Mouse (Mus musculus): ENCODE measurements at regions not wholly inside any gene's neighbourhood (a gene's known extent, or its start where the extent isn't known, plus 50 kb on each side); places are given as distances from the start of the nearest gene placed in this dataset.
A peak's percentile ranks its signal among the peaks of the same experiment; 100 is the strongest.

GRCm38 (mm10) chr7:114912109-114912508 lies 168.6 kb downstream of the Insc start:
- no peak for DNase-seq (ENCODE audit: low spot score in 2 of 2)

GRCm38 (mm10) chr7:114922155-114922554 lies 178.7 kb downstream of the Insc start:
- DNase-seq (ENCODE audit: low spot score in 2 of 2) = peak; percentile 6 to 42

- DNase-seq (ENCODE audit: low spot score in 2 of 2) = no peak
These were observed 190.4 kb downstream of the Insc start for GRCm38 (mm10) chr7:114933861-114934260.

GRCm38 (mm10) chr7:114950759-114951158 lies 207.3 kb downstream of the Insc start:
- DNase-seq (ENCODE audit: low spot score in 2 of 2) = no peak

- no peak for DNase-seq (ENCODE audit: low spot score in 2 of 2)
These were observed 219.7 kb downstream of the Insc start for GRCm38 (mm10) chr7:114963206-114963605.

- no peak for DNase-seq (ENCODE audit: low spot score in 2 of 2)
These were observed 222.4 kb downstream of the Insc start for GRCm38 (mm10) chr7:114965923-114966322.

- DNase-seq (ENCODE audit: low spot score in 2 of 2) = no peak
These were observed 243.0 kb downstream of the Insc start for GRCm38 (mm10) chr7:114986481-114986880.

- no peak for DNase-seq (ENCODE audit: low spot score in 2 of 2)
These were observed 247.8 kb downstream of the Insc start for GRCm38 (mm10) chr7:114991255-114991654.

GRCm38 (mm10) chr7:114992440-114992839 lies 248.9 kb downstream of the Insc start:
- DNase-seq (ENCODE audit: low spot score in 2 of 2) = no peak

GRCm38 (mm10) chr7:115000796-115001524 lies 257.5 kb downstream of the Insc start:
- no peak for DNase-seq (ENCODE audit: low spot score in 2 of 2)

GRCm38 (mm10) chr7:115014253-115014998 lies 270.9 kb downstream of the Insc start:
- DNase-seq (ENCODE audit: low spot score in 2 of 2) = no peak

GRCm38 (mm10) chr7:115019369-115019958 lies 276.0 kb downstream of the Insc start:
- DNase-seq (ENCODE audit: low spot score in 2 of 2) = no peak

- DNase-seq (ENCODE audit: low spot score in 2 of 2) = no peak
These were observed 276.5 kb downstream of the Insc start for GRCm38 (mm10) chr7:115020023-115020422.

GRCm38 (mm10) chr7:115025803-115026202 lies 282.3 kb downstream of the Insc start:
- DNase-seq (ENCODE audit: low spot score in 2 of 2) = no peak

GRCm38 (mm10) chr7:115027685-115028084 lies 284.2 kb downstream of the Insc start:
- DNase-seq (ENCODE audit: low spot score in 2 of 2) = no peak

GRCm38 (mm10) chr7:115033987-115034386 lies 290.5 kb downstream of the Insc start:
- no peak for DNase-seq (ENCODE audit: low spot score in 2 of 2)

- DNase-seq (ENCODE audit: low spot score in 2 of 2) = no peak
These were observed 312.0 kb downstream of the Insc start for GRCm38 (mm10) chr7:115055527-115055926.

GRCm38 (mm10) chr7:115056992-115057645 lies 313.6 kb downstream of the Insc start:
- DNase-seq (ENCODE audit: low spot score in 2 of 2) = no peak

- DNase-seq (ENCODE audit: low spot score in 2 of 2) = no peak
These were observed 314.2 kb downstream of the Insc start for GRCm38 (mm10) chr7:115057736-115058135.

- DNase-seq (ENCODE audit: low spot score in 2 of 2) = no peak
These were observed 316.7 kb downstream of the Insc start for GRCm38 (mm10) chr7:115060171-115060570.

GRCm38 (mm10) chr7:115062817-115063216 lies 319.3 kb downstream of the Insc start:
- DNase-seq (ENCODE audit: low spot score in 2 of 2) = no peak

- no peak for DNase-seq (ENCODE audit: low spot score in 2 of 2)
These were observed 324.1 kb downstream of the Insc start for GRCm38 (mm10) chr7:115067641-115068040.

All from urinary bladder, adult 18-20 months (tissue).